Mouse (Mus musculus): ENCODE measurements around the gene Myt1l. TPM values are rescaled to one million over a fixed set of nuclear protein-coding genes. Genes with fewer than 3 reads are reported as not detected.

Gene Myt1l
- total RNA-seq, 2 experiments from 2014 or later: 201 to 213 TPM

DNA sequence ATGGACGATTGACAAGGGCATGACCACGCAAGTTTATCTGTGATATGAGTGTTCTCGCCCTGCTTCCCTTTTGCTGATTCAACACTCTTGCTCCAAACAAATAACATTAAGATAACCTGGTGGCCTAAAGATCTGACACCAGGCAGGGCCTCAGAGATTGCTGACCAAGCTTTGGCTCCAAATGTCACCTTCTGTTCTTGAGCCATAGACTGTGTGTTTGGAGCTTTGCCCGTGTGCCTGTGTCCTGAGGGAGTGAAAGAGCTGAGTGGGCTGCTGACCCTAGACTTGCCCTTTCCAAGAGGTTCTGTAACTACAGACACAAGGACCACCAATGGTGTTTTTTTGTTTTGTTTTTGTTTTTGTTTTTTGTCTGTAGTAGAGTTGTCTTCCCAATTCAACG is 124.3 kb downstream of the Myt1l start:
- no peak for DNase-seq (ENCODE audit: low spot score in 2 of 2)

DNA sequence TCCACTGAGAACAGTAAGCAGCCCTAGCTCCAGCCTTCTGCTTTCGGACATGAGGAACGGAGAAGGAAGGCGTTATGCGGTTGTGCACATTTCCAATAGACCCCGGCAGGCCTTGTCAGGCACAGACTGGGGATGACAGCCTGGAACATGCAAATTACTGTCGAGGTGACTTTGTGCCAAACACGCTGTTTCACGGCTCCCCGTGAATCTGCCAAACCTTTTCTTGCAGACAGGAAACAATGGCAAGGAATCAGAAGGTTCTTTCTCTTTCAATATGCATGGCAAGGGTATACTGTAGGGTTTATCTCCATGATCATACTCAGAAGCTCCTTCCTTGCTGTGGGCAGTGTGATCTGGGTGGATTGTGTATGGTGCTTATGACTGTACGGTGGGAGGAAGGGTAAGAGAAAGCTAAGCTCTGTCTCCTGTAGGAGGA is 127.0 kb downstream of the Myt1l start:
- peak in 1 of 2 experiments; percentile 30 for DNase-seq (ENCODE audit: low spot score in 2 of 2)

DNA sequence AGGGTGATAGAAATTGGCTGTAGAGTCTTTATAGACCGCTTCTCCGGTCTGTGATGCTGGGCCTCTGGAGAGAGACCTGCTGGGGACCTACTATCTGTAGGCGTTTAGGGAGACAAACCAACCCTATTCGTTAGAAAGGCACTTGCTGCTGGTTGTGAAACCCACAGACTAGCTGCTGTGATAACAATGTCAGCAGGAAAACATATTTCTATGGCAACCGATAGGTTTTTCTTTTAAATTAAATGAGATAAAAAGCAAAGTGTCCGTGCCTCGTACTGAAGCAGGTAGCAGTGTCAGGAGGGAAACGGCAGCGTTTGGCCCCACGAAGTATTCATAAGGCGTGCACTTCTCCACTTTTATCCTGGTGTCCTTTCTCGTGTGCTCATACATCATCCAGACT is 127.5 kb downstream of the Myt1l start:
- no peak for DNase-seq (ENCODE audit: low spot score in 2 of 2)

GRCm38 (mm10) chr12:29657061-29657460 is 128.9 kb downstream of the Myt1l start:
- DNase-seq (ENCODE audit: low spot score in 2 of 2): no peak

- DNase-seq (ENCODE audit: low spot score in 2 of 2): no peak
Measured at GRCm38 (mm10) chr12:29657870-29658269, 129.7 kb downstream of the Myt1l start.

DNA sequence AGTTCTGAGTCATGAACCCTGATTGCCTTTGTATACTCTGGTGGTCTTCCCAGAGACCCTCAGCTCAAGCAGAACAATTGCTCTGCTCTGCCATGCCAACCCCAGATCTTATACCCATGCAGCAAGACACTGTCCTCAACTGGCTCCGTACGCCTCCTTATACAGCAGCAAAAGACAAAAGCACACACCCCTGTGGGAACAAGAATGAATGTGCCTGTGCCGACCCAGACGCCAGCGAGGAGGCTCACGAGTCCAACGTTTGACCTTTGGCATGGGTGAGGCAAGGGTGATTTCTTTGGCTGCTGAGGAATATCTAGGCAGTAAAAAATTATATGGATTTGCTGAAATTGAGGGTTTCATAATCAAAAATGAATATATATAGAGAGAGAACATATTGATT is 143.8 kb downstream of the Myt1l start:
- DNase-seq (ENCODE audit: low spot score in 2 of 2): no peak

DNA sequence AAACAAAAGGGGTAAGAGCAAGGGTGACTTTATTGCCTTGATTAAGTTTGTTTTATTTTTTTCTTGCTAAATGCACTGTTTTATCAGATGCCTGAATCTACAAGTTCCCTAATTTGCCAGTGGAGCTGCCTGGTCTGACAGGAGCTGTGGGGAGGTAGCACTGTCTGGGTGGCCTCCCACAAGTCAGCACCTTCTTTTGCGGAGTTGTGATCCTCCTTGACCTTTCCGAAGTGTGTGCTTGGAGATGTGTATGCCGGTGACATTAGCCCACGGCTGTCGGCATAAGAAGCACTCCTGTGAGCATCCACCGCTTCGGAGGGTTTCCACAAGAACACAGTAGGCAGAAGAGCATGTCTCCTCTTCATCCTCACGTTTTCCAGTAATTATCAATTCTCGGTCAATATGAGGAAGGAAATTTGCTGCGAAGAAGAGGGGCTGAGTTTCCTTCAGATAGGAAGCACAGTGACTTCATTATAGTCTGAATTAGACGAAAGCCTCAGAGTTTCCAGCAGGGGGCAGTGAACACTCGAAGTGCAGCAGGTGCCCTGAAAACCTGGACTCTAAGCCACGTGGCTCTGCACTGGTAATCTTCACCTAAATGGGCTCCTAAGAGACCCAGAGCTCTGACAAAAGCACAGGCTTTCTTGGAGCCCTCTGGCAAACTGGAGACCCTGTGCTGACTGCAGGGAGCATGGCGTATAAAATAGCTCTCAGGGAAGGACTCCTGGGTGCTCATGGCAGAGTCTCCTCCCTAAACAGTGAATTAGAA is 147.6 kb downstream of the Myt1l start:
- peak; percentile 62 to 69 for DNase-seq (ENCODE audit: low spot score in 2 of 2)

- DNase-seq (ENCODE audit: low spot score in 2 of 2): no peak
Measured at GRCm38 (mm10) chr12:29682384-29682783, 154.2 kb downstream of the Myt1l start.

DNA sequence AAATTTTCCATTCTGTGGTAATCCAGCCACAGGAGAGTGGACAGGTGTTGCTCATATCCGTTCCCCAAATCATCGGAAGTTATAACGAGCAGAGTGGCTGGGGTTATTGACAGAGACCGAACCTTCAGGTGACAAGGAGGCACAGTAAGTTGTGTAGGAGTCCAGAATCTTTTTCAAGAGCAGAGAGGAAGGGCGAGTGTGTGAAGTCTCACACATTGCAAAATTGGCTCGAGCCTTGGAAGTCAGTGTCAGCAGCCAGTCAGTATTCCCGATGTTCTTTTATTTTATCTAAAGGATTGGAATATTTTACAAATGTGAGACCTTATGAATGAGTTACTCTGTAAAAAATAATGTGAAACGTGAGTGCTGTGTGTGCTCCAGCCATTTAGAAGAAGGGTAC is 154.8 kb downstream of the Myt1l start:
- DNase-seq (ENCODE audit: low spot score in 2 of 2): no peak

GRCm38 (mm10) chr12:29686241-29686640 is 158.1 kb downstream of the Myt1l start:
- no peak for DNase-seq (ENCODE audit: low spot score in 2 of 2)

- no peak for DNase-seq (ENCODE audit: low spot score in 2 of 2)
Measured at GRCm38 (mm10) chr12:29691566-29691965, 163.4 kb downstream of the Myt1l start.

GRCm38 (mm10) chr12:29695194-29695593 is 167.0 kb downstream of the Myt1l start:
- DNase-seq (ENCODE audit: low spot score in 2 of 2): peak; percentile 76 to 80

GRCm38 (mm10) chr12:29697526-29698500 is 169.6 kb downstream of the Myt1l start:
- peak in 1 of 2 experiments; percentile 63 for DNase-seq (ENCODE audit: low spot score in 2 of 2)

- DNase-seq (ENCODE audit: low spot score in 2 of 2): no peak
Measured at GRCm38 (mm10) chr12:29698541-29698940, 170.4 kb downstream of the Myt1l start.

- DNase-seq (ENCODE audit: low spot score in 2 of 2): no peak
Measured at GRCm38 (mm10) chr12:29698976-29699375, 170.8 kb downstream of the Myt1l start.

DNA sequence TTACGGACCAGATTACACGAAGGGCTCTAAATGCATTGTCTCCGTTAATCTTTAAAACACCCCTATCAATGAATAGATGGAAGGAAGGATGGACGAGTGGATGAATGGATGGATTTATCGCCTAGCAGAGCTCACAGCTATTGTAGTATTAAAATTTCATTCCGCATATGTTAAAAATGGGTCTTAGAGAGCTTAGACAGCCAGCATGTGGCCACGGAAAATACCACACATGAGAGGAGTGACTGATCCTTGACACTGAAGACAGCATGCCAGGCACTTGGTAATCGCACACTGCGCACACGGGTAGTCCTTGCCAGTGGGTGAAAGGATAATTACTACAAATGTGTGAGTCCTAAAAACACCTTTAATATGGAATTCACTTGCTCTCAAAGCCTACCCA is 171.2 kb downstream of the Myt1l start:
- no peak for DNase-seq (ENCODE audit: low spot score in 2 of 2)

DNA sequence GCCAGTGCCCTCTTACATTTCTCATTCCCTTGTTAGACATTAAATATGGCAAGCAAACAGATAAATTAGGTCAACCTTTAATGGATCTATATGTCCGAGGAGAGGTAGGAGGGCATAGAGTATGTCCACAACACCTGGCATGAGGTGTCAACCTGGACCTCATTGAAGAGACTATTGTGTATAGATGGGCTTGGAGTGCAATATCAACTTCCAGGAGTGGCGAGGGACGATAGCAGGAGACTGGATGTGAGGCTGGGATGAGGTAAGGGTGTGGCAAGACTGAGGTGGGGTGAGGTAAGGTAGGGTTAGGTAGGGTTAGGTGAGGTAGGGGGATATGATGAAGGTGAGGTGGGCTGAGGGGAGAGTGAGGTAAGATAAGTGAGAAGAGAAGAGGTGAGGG is 171.8 kb downstream of the Myt1l start:
- DNase-seq (ENCODE audit: low spot score in 2 of 2): no peak

DNA sequence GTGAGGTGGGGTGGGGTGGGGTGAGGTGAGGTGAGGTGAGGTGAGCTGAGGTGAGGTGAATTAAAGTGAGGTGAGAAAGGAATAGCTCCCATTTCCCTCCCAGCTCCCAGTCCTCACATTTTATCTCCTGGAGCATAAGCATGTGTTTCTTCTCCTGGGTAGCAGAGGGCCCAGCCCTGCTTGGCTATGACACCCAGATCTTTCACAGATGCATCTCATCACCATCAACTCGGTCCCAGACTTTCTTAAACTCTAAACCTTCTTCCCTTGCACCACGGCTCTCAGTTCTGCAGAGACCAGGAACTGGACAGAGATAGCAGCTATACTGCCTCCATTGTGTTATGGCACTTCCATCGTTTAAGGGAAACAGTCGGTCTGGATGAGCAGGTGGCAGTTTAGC is 172.9 kb downstream of the Myt1l start:
- DNase-seq (ENCODE audit: low spot score in 2 of 2): no peak

- DNase-seq (ENCODE audit: low spot score in 2 of 2): no peak
Measured at GRCm38 (mm10) chr12:29701731-29702316, 173.6 kb downstream of the Myt1l start.

- peak; percentile 48 to 56 for DNase-seq (ENCODE audit: low spot score in 2 of 2)
Measured at GRCm38 (mm10) chr12:29702626-29703025, 174.4 kb downstream of the Myt1l start.

GRCm38 (mm10) chr12:29703541-29703940 is 175.4 kb downstream of the Myt1l start:
- DNase-seq (ENCODE audit: low spot score in 2 of 2): no peak

DNA sequence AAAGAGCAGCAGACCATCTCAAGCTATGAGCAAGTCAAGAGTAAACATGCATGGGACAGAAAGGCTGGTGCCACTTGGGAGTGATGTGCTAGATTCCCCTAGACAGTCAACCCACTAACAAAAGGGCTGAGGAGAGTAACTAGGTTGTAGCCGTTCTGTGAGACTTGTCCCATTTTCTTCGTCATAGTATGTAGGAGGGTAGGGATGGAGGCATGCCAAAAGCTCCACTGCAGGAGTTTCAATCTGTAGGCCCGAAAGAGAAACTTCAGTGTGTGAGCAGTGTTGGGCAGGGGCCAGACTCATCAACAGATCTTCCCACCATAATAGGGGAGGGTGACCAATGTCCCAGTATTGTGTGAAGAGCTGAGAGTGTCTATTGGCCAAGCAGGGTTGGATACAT is 178.9 kb downstream of the Myt1l start:
- DNase-seq (ENCODE audit: low spot score in 2 of 2): peak; percentile 56 to 69
